Mouse (Mus musculus): Measurements from ENCODE around the gene Lrrc8d.

DNA sequence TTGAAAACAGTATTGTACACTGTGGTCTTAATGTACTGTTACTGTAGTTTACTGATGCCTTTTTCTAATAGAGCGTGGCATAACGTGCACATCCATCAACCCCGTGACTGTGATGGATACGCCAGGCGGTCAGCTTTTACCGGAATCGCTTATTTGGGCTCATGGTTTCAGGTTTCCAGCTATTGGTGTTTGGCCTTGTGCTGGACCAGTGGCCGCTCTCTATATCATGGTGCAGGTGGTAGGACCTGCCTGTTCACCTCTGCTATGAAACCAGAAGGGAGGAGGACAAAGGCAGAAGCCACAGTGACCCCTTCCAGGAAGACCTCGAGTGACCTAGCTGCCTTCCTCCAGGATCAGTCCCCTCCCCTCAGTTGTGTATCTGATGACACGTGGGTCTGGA lies 85.0 kb downstream of the Lrrc8d start:
- no peak for TF ChIP-seq CTCF (IDR thresholded peaks at IDR 0.05; ENCODE audit: borderline replicate concordance, insufficient read depth, low read length)
- TF ChIP-seq POLR2A (IDR thresholded peaks at IDR 0.05; ENCODE audit: low read depth, low read length) = no peak

All from embryonic fibroblast, embryonic 13.5 days (primary cell).